Mouse (Mus musculus): ENCODE results near the gene Nckap5.

The Nckap5 gene

DNA sequence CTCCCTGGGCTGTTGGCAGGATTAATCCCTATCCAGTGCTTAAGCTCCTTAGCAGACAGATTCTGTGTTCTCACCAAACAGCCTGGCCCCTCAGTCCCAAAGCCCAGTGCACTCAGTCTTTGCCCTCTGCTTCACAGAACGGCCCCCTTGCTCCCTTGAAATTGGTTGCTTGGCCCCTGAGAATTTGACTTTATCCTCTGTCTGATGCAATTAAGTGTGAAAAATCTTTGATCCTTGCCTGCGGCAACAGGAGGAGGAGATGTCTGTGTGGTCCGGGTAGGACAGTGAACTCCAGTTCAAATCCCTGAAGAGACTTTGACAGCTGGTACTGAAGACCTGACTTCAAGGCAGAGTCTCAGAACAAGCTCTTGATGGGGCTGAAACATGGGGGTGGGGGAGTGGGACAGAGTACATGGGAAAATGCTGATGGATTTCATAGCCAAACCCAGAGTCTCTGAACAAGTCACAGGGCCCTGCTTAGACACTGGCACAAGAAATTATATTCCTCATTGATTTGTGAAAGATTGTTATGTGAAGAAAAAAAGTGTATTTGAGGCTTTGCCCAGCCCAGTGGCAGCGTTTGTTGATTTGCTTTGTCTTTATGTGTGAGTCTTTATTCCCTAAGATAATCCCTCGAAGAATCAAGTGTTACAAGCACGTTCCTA is 65.0 kb downstream of the Nckap5 start:
- DNase-seq (ENCODE audit: low spot score), result no peak

DNA sequence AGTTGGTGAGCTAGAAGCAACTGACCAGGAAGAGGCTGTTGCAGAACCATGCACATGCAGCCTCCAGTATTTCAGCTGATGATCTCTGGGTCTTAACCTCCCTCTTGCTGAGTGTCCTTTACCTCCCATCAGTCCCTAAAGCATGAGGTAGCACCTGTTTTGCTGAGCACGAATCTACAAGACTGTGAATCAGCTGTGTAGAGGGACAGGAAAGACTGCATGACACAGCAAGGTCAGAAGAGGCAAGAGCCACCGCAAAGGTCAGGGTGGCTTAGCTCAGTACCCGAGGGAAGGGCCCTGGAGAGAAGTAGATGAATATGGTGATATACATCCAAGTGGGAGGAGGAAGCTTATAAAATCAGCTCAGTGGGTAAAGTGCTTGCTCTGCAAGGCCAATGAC is 66.4 kb downstream of the Nckap5 start:
- no peak for DNase-seq (ENCODE audit: low spot score)

DNA sequence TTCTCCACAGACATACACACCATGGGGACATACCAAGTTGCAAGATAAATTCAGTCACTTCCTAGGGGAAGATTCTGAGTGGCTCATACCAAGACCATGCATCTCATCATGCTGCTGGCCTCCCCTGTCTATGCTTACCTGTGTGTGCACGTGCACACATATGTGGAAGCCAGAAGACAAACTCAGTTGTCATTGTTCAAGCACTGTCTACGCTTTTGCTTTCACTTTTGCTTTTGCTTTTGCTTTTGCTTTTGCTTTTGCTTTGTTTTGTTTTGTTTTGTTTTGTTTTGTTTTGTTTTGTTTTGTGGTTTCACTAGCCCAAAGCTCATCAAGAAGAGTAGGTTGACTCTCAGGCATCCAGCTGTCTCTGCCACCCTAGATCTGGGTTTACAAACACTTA is 67.4 kb downstream of the Nckap5 start:
- no peak for DNase-seq (ENCODE audit: low spot score)

- DNase-seq (ENCODE audit: low spot score), result no peak
Observed at GRCm38 (mm10) chr1:126760386-126760785, 70.2 kb downstream of the Nckap5 start.

DNA sequence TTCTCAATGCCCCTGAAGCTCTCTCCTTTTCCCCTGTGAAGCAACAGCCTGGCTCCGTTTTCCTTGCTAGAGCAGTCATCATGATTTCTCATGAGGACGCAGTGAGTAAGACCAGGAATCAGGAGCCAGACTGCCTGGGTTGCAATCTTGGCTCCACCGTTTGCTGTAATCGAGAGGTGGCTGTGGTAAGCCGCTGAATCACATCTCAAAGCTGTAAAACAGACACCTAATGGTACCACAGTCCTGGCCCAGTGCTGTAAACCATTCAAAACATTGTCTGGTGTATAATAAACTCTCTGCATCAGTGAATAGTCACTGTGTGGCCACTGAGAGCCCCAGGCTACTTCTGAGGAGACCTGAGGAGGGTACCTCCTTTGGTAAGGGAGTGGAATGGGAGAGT is 74.9 kb downstream of the Nckap5 start:
- no peak for DNase-seq (ENCODE audit: low spot score)

- no peak for DNase-seq (ENCODE audit: low spot score)
Observed at GRCm38 (mm10) chr1:126753611-126754010, 77.0 kb downstream of the Nckap5 start.

DNA sequence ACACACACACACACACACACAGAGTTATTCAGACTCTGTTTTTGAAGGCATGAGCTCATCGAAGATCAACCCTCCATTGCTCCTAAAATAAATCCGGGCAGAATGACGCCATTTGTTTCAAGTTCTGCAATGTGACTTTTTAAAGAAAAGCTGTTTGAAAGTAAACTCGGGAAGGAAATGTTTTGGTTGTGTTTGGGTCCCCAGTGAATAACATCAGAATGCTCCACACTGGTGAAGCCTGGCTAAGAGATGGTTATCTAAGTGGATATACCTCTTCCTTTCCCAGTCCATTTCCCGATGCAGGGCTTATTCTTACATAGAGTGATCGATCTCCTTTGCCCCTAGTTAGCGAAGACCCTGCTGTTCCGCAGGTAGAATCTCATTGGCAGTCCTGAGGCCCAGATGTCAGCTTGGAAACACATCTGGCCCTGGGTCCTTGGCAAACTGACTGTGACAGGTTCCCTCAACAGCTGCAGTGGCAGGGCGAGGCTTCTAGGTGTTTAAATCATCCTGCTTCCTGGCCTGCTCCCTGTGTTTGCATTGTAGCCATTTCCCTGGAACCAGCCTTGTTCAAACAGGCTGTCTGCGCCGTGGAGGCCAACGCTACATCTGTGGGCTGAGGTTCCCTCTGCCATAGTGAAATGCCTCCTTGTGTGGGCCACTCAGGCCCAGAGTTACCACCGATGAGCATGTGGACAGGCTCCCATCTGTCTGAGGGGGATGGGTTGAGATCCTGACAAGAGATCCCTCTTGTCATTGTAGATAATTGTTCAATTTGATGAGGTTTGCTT is 78.2 kb downstream of the Nckap5 start:
- DNase-seq (ENCODE audit: low spot score), result no peak

- no peak for DNase-seq (ENCODE audit: low spot score)
Observed at GRCm38 (mm10) chr1:126751137-126751536, 79.5 kb downstream of the Nckap5 start.

DNA sequence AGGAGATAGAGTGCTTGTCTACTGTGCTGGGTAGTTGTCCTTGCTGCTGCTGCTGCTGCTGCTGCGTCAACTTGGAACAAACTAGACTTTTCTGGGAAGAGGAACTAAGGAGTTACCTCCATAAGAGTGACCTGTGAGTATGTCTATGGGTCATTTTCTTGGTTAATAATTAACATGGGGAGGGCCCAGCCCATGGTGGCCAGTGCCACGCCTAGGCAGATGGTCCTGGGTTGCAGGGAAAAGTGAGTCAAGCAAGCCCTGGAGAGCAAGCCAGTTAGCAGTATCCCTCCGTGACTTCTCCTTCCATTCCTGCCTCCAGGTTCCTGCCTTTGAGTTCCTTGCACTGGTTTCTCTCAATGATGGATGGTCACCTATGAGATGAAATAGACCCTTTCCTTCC is 80.4 kb downstream of the Nckap5 start:
- no peak for DNase-seq (ENCODE audit: low spot score)

- DNase-seq (ENCODE audit: low spot score), result no peak
Observed at GRCm38 (mm10) chr1:126747914-126748313, 82.7 kb downstream of the Nckap5 start.

DNA sequence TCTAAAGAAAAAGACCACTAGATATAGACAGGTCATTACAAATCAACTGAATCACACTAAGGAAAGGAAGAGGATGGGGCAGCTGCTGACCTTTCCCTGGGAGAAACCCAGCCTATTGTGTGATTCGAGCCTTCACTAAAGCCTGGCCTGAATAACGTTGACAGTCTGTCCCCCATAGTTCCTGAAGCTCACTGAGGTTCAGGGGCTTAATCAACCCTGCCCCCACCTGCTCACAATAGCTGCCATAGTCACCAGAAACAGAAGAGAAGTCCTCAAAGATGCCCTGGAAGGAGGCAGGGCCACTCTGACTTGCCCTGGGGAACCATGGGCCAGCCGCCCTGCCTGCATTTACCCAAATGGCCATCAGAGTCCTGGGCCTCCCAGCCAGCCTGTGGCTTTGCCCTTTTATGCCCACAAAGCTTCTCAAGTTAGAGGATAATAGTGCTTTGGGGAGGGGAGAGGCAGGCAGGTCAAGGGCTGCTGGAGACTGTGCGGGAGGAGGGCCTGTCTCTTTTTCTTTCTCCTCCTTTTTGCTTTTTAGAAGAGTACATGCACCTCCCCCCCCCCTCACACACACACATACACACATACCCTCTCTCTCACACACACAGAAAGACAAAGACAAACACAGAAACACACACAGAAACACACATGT is 85.0 kb downstream of the Nckap5 start:
- no peak for DNase-seq (ENCODE audit: low spot score)

DNA sequence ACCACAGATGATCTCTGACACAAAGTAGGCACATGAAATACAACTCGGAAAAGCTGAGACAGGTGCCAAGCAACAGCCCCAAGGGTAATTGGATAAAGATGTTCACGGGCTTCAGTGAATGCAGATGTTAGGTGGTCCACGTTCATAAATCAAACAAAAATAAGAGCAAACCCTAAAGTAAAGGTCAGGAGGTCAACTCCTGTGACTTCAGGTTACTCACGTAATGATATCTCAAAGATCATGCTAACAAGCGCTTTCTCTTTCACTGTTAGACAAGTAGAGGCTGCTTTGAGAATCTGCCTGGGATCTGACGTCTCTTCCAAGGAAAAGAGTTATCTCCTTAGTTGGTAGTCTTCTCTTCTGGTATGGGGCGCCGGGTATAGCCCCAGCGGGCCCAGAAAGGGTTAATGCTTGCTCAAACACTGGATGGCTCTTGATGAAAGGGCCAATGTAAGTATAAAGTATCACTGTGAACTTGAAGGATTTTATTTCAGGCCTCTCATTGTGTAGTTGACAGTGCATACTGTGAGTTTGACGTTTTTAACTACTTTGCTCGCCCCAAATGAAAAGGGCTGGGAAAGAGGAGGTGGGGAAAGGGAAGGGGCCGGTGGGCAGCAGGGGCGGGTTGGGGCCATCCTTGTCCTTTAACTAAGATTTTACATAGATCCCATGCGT is 85.8 kb downstream of the Nckap5 start:
- DNase-seq (ENCODE audit: low spot score), result no peak

- DNase-seq (ENCODE audit: low spot score), result no peak
Observed at GRCm38 (mm10) chr1:126738291-126738640, 92.3 kb downstream of the Nckap5 start.

DNA sequence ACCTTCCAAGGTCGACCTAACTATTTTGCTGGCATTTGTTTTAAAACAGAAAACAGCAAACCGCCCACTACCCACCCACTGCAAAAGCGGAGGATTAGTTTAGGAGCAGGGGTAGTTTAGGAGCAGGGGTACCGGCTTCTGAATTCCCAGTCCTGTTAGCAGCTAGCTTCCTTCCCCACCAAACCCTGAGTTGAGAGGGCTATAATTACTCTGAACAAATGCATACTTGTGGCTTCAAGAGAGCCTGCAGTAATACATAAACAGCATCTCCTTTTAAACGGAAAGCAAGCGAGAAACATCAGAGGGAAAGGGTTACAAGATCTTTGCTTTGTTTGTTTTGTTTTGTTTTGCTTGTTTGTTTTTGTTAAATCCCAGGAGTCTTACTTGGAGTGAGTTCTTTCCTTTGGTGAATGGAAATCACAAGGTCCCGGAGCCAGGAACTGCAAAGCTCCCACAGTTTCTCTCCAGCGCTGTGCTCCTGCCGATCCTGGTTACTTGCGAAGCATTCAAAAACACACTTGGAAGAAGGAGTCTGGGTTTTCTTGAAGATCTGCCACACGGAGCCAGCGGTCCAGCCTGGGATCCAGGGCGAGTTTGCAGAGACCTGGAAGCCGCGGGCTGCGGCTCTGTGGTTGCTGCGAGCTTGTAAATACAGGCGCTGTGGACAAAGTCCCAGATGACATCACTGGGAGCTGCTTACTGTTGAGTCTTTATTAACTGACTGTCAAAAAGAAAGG is 92.9 kb downstream of the Nckap5 start:
- DNase-seq (ENCODE audit: low spot score), result peak; percentile 2

DNA sequence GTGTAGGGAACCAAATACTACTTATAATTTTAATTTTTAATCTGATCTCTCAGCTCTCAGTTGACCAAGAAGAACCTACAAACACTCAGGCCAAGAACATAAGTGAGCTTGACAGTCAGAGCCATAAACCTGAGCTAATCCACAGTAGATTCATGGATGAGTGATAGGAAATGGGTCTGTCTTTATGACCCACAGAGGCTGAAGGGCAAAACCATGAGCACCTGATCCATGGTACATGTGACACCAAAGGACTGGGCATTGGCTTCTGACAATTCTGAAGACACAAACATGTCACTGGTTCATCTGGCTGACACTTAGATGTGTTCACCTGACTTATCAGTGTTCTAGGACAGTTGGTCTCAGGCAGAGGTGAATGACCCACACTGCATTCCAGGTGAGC is 98.9 kb downstream of the Nckap5 start:
- no peak for DNase-seq (ENCODE audit: low spot score)

GRCm38 (mm10) chr1:126726400-126727055 is 104.1 kb downstream of the Nckap5 start:
- no peak for DNase-seq (ENCODE audit: low spot score)

DNA sequence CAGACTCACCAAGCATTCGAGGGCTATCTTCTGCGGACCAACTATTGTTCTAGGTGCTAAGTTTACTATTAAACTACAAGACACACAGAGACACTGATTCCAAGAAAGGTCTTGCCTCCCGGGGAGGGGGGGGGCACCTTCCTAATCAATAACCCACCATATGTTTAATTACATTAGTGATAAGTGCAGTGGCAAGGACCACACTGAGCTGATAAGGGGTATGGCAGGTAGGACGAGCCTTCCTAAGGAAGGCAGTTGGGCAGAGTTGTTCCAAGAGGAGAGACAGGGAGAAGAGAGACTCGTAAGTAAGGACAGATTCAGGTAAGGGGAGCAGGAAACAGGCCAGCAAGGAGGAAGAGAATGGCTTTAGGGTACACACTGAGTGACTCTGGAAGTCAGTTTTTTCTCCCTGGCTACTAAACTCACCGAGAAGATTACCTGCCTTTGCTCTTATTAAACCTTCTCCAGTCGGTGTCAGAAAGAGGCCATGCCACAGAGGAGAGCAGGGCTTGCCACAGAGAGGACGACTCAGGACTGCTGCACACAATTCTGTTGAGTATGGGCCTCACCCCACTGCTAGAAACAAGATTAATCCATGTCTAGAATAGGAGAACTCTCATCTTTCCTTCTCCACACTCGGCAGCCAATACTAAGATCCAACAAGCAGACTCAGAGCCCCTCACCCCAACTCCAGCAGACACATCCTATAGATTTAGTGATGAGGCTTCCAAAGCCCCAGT is 104.8 kb downstream of the Nckap5 start:
- no peak for DNase-seq (ENCODE audit: low spot score)

DNA sequence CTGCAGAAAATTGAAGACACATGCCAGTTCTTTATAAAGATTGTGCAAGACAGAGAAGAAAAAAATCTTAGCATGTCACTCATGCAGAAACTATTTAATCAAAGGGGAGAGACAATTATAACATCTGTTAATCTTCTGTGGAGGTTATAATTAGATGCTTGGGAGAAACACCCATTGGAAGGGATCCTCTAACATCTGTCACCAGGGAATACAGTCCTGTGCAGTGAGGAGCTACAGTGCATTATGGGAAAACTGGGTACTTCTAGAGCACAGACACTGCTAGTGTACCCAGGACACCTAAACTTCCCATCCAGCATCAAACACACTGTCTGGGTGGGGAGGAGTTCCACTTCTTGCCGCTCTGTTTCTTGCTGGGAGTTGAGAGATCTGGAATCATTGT is 108.7 kb downstream of the Nckap5 start:
- DNase-seq (ENCODE audit: low spot score), result no peak

- DNase-seq (ENCODE audit: low spot score), result no peak
Observed at GRCm38 (mm10) chr1:126719733-126720348, 110.8 kb downstream of the Nckap5 start.

- DNase-seq (ENCODE audit: low spot score), result no peak
Observed at GRCm38 (mm10) chr1:126706611-126707010, 124.0 kb downstream of the Nckap5 start.

Measured in ovary, adult 18-20 months (tissue).